Comparison of ENCODE assay signal across 8 mouse cellular contexts in genomic region chr8:84856864-84857441, GRCm38 (mm10). TPM values are rescaled to one million over a fixed set of nuclear protein-coding genes. Genes with fewer than 3 reads are reported as not detected.
A peak's percentile ranks its signal among the peaks of the same experiment; 100 is the strongest.
DNase-seq lines count a peak whose midpoint lies in the region; ATAC-seq and TF ChIP-seq lines count a peak whose summit lies in the region.

TSS of gene Farsa (plus strand) at chr8:84856989.

- peak; percentile 98 for DNase-seq in brain, embryonic 14.5 days (ENCODE audit: low read depth)
- DNase-seq in liver, adult 2 months (ENCODE audit: extremely low read depth, low read depth, low spot score): peak; percentile 90
- DNase-seq in splenic B cell, adult 2 months (ENCODE audit: low read depth, low spot score): peak; percentile 94

- peak within 1 kb of the TSS; percentile 99 for H3K4me3 ChIP-seq in C2C12 (ENCODE audit: insufficient read depth, poor library complexity, severe bottlenecking)
- peak within 1 kb of the TSS; percentile 88 for H3K4me3 ChIP-seq in erythroblast, embryonic 14.5 days (replicated peaks)
- peak within 1 kb of the TSS; percentile 97 for H3K4me3 ChIP-seq in heart, embryonic 11.5 days (ENCODE audit: low read depth, low read length)
- H3K4me3 ChIP-seq in kidney, embryonic 16.5 days (ENCODE audit: low read length): peak within 1 kb of the TSS; percentile 98
- H3K4me3 ChIP-seq in liver, adult 2 months (ENCODE audit: insufficient read depth, low read depth, low read length): peak within 1 kb of the TSS; percentile 83
- H3K4me3 ChIP-seq in myocyte: peak within 1 kb of the TSS; percentile 54

- peaks cover 31% of the 10 kb centered on the region for H3K79me3 ChIP-seq in C2C12 (ENCODE audit: low read depth)

- ATAC-seq in heart, embryonic 11.5 days (replicated peaks; ENCODE audit: insufficient number of reproducible peaks, low FRiP score, low TSS enrichment): peak; percentile 77
- ATAC-seq in kidney, embryonic 16.5 days (ENCODE audit: low FRiP score, low TSS enrichment): peak; percentile 92

- H3K79me2 ChIP-seq in C2C12 (ENCODE audit: control insufficient read depth, insufficient read depth) (peaks cover 44% of the 10 kb centered on the region), myocyte (ENCODE audit: control insufficient read depth, insufficient read depth) (peaks cover 35% of the 10 kb centered on the region)
- peaks cover 9% of the 10 kb centered on the region; the same call in 1 of the 2 replicates for H3K79me2 ChIP-seq in liver, adult 2 months (ENCODE audit: control insufficient read depth, insufficient read depth, low read length)

- peak; percentile 76; the same call in 1 of the 2 replicates for TF ChIP-seq POLR2A in brain, embryonic 14.5 days (IDR thresholded peaks at IDR 0.05; ENCODE audit: borderline replicate concordance, extremely low read depth, insufficient read depth, insufficient read length, poor library complexity, severe bottlenecking)
- peak; percentile 85 for TF ChIP-seq POLR2A in liver, adult 2 months (IDR thresholded peaks at IDR 0.05; ENCODE audit: extremely low read depth, insufficient read depth, low read length)
- peak; percentile 99 for TF ChIP-seq POLR2A in myocyte (IDR thresholded peaks at IDR 0.05; ENCODE audit: insufficient read length, low read depth)

- H3K4me2 ChIP-seq in heart, embryonic 11.5 days: peak within 1 kb of the TSS; percentile 77
- peak within 1 kb of the TSS; percentile 89 for H3K4me2 ChIP-seq in kidney, embryonic 16.5 days (replicated peaks; ENCODE audit: low read depth, low read length)
- H3K4me2 ChIP-seq in myocyte (ENCODE audit: low read depth): peak within 1 kb of the TSS; percentile 85

- peak within 1 kb of the TSS; percentile 78 for H3K27ac ChIP-seq in heart, embryonic 11.5 days (ENCODE audit: low read depth, low read length)
- H3K27ac ChIP-seq in kidney, embryonic 16.5 days (ENCODE audit: low read length): peak within 1 kb of the TSS; percentile 54; the same call in 1 of the 2 replicates
- peak within 1 kb of the TSS; percentile 58; the same call in 1 of the 2 replicates for H3K27ac ChIP-seq in liver, adult 2 months (replicated peaks; ENCODE audit: insufficient read depth, low read depth, low read length)

- H3K27me3 ChIP-seq in C2C12 (ENCODE audit: control insufficient read depth, insufficient read depth, insufficient read length) (no peaks in the 10 kb centered on the region), myocyte (ENCODE audit: control insufficient read depth, insufficient read depth, insufficient read length) (no peaks in the 10 kb centered on the region)
- H3K27me3 ChIP-seq in erythroblast, embryonic 14.5 days (ENCODE audit: control insufficient read depth): no peaks in the 10 kb centered on the region
- no peaks in the 10 kb centered on the region for H3K27me3 ChIP-seq in heart, embryonic 11.5 days (ENCODE audit: control insufficient read depth, insufficient read depth, low read length)
- H3K27me3 ChIP-seq in kidney, embryonic 16.5 days (ENCODE audit: insufficient read depth, low read length): no peaks in the 10 kb centered on the region
- H3K27me3 ChIP-seq in liver, adult 2 months (ENCODE audit: control insufficient read depth, insufficient read depth, low read length): no peaks in the 10 kb centered on the region
- H3K27me3 ChIP-seq in splenic B cell, adult 2 months (ENCODE audit: control insufficient read depth, insufficient read depth, low read length, poor library complexity, severe bottlenecking): no peaks in the 10 kb centered on the region

- peak within 1 kb of the TSS; percentile 90 for H3ac ChIP-seq in C2C12 (ENCODE audit: control insufficient read depth, insufficient read length, low read depth)
- H3ac ChIP-seq in myocyte (ENCODE audit: control insufficient read depth, insufficient read length): peak within 1 kb of the TSS; percentile 62

- under 1% methylated on average over 39 of the region's 39 CpGs for WGBS in heart, embryonic 11.5 days (ENCODE audit: insufficient replicate concordance)
- WGBS in kidney, embryonic 16.5 days: under 1% methylated on average over 39 of the region's 39 CpGs
- 1% methylated on average over 39 of the region's 39 CpGs for WGBS in liver, adult 2 months

- no peak for TF ChIP-seq CTCF in C2C12 (IDR thresholded peaks at IDR 0.05; ENCODE audit: control insufficient read depth, insufficient read depth, insufficient read length)
- TF ChIP-seq CTCF in brain, embryonic 14.5 days (IDR thresholded peaks at IDR 0.05; ENCODE audit: borderline replicate concordance, extremely low read depth, insufficient read depth, insufficient read length): no peak
- no peak for TF ChIP-seq CTCF in liver, adult 2 months (IDR thresholded peaks at IDR 0.05; ENCODE audit: low read depth, low read length)

- H3K36me3 ChIP-seq in C2C12 (ENCODE audit: control insufficient read depth, insufficient read depth) (peaks cover 28% of the 10 kb centered on the region), myocyte (ENCODE audit: control insufficient read depth, insufficient read depth) (peaks cover 15% of the 10 kb centered on the region)
- H3K36me3 ChIP-seq in erythroblast, embryonic 14.5 days (ENCODE audit: control insufficient read depth): peaks cover 38% of the 10 kb centered on the region
- peaks cover 12% of the 10 kb centered on the region for H3K36me3 ChIP-seq in heart, embryonic 11.5 days (ENCODE audit: control insufficient read depth, insufficient read depth, low read length)
- H3K36me3 ChIP-seq in kidney, embryonic 16.5 days (ENCODE audit: insufficient read depth, low read length): peaks cover 22% of the 10 kb centered on the region
- H3K36me3 ChIP-seq in liver, adult 2 months (ENCODE audit: control insufficient read depth, insufficient read depth, low read length): peaks cover 5% of the 10 kb centered on the region; the same call in 1 of the 2 replicates
- H3K36me3 ChIP-seq in splenic B cell, adult 2 months (ENCODE audit: control insufficient read depth, insufficient read depth, low read length, poor library complexity, severe bottlenecking): peaks cover 5% of the 10 kb centered on the region; the same call in 1 of the 2 replicates

- H3K4me1 ChIP-seq in erythroblast, embryonic 14.5 days (ENCODE audit: control insufficient read depth): peaks cover 43% of the 10 kb centered on the region
- peaks cover 9% of the 10 kb centered on the region for H3K4me1 ChIP-seq in heart, embryonic 11.5 days (ENCODE audit: control insufficient read depth, insufficient read depth, low read length)
- peaks cover 16% of the 10 kb centered on the region for H3K4me1 ChIP-seq in kidney, embryonic 16.5 days (ENCODE audit: insufficient read depth, low read length)
- H3K4me1 ChIP-seq in liver, adult 2 months (ENCODE audit: control insufficient read depth, insufficient read depth, low read length): peaks cover 4% of the 10 kb centered on the region; the same call in 1 of the 2 replicates

- H3K9me3 ChIP-seq in erythroblast, embryonic 14.5 days (ENCODE audit: control insufficient read depth, low read length): no peaks in the 10 kb centered on the region
- no peaks in the 10 kb centered on the region for H3K9me3 ChIP-seq in heart, embryonic 11.5 days (replicated peaks; ENCODE audit: control insufficient read depth, low read length)
- H3K9me3 ChIP-seq in kidney, embryonic 16.5 days (ENCODE audit: low read length): no peaks in the 10 kb centered on the region

- H3K9ac ChIP-seq in heart, embryonic 11.5 days (ENCODE audit: low read depth, low read length): peak within 1 kb of the TSS; percentile 96
- H3K9ac ChIP-seq in kidney, embryonic 16.5 days (replicated peaks; ENCODE audit: low read length): peak within 1 kb of the TSS; percentile 94
- peak within 1 kb of the TSS; percentile 93 for H3K9ac ChIP-seq in liver, adult 2 months (ENCODE audit: low read depth, low read length)

TF ChIP-seq in C2C12, 6 proteins besides CTCF, POLR2A, EP300 and RAD21:
- TF ChIP-seq MAX (IDR thresholded peaks at IDR 0.05) (peak; percentile 94), FOSL1 (IDR thresholded peaks at IDR 0.05; ENCODE audit: insufficient read depth, low read length, poor library complexity, severe bottlenecking) (no peak)
TF ChIP-seq in C2C12: peak in this region for 1.

TF ChIP-seq in myocyte, 11 proteins besides CTCF, POLR2A, EP300 and RAD21:
- TF ChIP-seq SRF (IDR thresholded peaks at IDR 0.05; ENCODE audit: control insufficient read depth, insufficient read length, low read depth) (peak; percentile 78), MYOD1 (IDR thresholded peaks at IDR 0.05; ENCODE audit: control insufficient read depth in 1 of 3, insufficient read length in 2 of 3, low read depth in 2 of 3) (peak in 1 of 3 experiments; percentile 28), POLR2AphosphoS2 (IDR thresholded peaks at IDR 0.05; ENCODE audit: insufficient read length, low read depth) (peak; percentile 97), REST (IDR thresholded peaks at IDR 0.05; ENCODE audit: insufficient read depth, insufficient read length) (no peak), TCF3 (IDR thresholded peaks at IDR 0.05; ENCODE audit: insufficient read length, low read depth) (no peak), MAX (IDR thresholded peaks at IDR 0.05; ENCODE audit: low read depth) (no peak), USF1 (IDR thresholded peaks at IDR 0.05; ENCODE audit: low read depth) (no peak), MYOG (IDR thresholded peaks at IDR 0.05; ENCODE audit: control insufficient read depth in 1 of 3, insufficient read depth in 1 of 3, insufficient read length in 2 of 3, low read depth in 2 of 3) (no peak), TCF12 (IDR thresholded peaks at IDR 0.05; ENCODE audit: insufficient read depth, poor library complexity, severe bottlenecking) (no peak)

RNA-seq across cellular contexts. Expression of gene Farsa, which starts in this region (rescaled TPM):
- polyA plus RNA-seq in C2C12 (2012; fragmentation: generic; extraction: Trizol) (104 TPM), myocyte (2012; fragmentation: generic; extraction: Trizol) (73.3 TPM)
- 109 and 153 TPM in 2 replicates for polyA plus RNA-seq in brain, embryonic 14.5 days (2012; rRNA removed)
- polyA plus RNA-seq in erythroblast, embryonic 14.5 days (2012): 9.0 and 9.3 TPM in 2 replicates
- 53.6 and 54.5 TPM in 2 replicates for polyA plus RNA-seq in heart, embryonic 11.5 days (2014; fragmentation: Nextera tagmentation; extraction: Ambion mirVana)
- polyA plus RNA-seq in kidney, embryonic 16.5 days (2015; fragmentation: Nextera tagmentation; extraction: Ambion mirVana): 110 and 120 TPM in 2 replicates
- 11.0 and 13.6 TPM in 2 replicates for total RNA-seq in liver, adult 2 months (2014; rRNA removed)
- polyA plus RNA-seq in liver, adult 2 months (2012; rRNA removed): 24.1 and 32.4 TPM in 2 replicates

Comparison
In these comparisons a context has a peak if more than half of its experiments do, and no peak if none do; other contexts are left out.
1. Peak in every context shown above with its lines: DNase-seq, ATAC-seq, H3K4me3 ChIP-seq and H3K27ac ChIP-seq.